ENCODE assay signal across 10 mouse cellular contexts in the genomic region with DNA sequence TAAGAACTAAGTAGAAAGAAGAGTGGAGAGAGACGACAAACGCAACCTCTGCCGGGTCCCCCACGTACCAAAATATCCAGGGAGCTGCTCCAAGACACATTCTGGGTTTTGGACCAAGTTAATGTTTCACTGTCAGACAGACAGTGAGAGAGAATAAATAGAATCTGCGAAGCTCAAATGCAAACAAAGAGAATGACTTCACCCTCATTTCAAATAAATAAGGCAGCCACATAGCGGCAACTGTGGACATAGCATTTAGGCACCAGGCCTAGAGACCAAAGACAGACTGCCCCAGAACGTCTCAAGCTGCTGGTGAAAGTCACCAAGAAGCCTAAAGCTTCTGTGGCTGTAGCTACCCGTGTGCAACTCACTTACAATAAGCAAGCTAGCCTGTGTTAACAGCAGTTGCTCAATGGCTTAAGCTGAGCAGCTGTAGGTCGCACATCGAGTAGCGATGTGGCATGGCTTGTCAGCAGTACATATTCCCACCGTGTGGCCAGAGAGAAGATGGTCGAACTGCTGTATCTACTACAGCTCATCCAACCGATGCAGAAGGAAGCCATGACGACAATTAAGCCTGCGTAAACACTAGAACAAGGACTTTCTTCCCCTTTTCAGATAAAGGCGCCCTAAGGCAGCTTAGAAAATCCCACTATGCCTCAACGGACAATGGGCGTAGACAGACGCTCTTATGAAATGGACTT. TPM values are rescaled to one million over a fixed set of nuclear protein-coding genes. Genes with fewer than 3 reads are reported as not detected.
DNase-seq lines count a peak whose midpoint lies in the region; ATAC-seq lines count a peak whose summit lies in the region.
"Had no signal": no experiment of that assay in that cellular context is flagged by ENCODE, and none has a peak within 500 bp of the region (broad histone marks: within the 10 kb centered on the region; RNA-seq: fewer than 3 reads in every experiment).

No protein-coding gene starts in this region.

- H3K36me3 ChIP-seq in hindbrain, embryonic 10.5 days: no peaks in the 10 kb centered on the region
- H3K36me3 ChIP-seq in hindbrain, embryonic 12.5 days: no peaks in the 10 kb centered on the region
- H3K36me3 ChIP-seq in liver, embryonic 12.5 days: no peaks in the 10 kb centered on the region
- H3K36me3 ChIP-seq: neural tube, embryonic 12.5 days had no signal

- ATAC-seq in hindbrain, embryonic 12.5 days (ENCODE audit: low FRiP score): no peak
- no peak for ATAC-seq in liver, embryonic 12.5 days
- ATAC-seq: inflammation-experienced regulatory T-cells, adult 6 months had no signal

- no peaks in the 10 kb centered on the region for H3K27me3 ChIP-seq in hindbrain, embryonic 10.5 days (ENCODE audit: insufficient read depth, poor library complexity, severe bottlenecking)
- H3K27me3 ChIP-seq in hindbrain, embryonic 12.5 days: no peaks in the 10 kb centered on the region
- no peaks in the 10 kb centered on the region for H3K27me3 ChIP-seq in liver, embryonic 12.5 days (replicated peaks)
- H3K27me3 ChIP-seq: neural tube, embryonic 12.5 days had no signal

- no peaks in the 10 kb centered on the region for H3K9me3 ChIP-seq in hindbrain, embryonic 10.5 days
- H3K9me3 ChIP-seq in hindbrain, embryonic 12.5 days (replicated peaks): no peaks in the 10 kb centered on the region
- no peaks in the 10 kb centered on the region for H3K9me3 ChIP-seq in liver, embryonic 12.5 days (replicated peaks)
- H3K9me3 ChIP-seq: neural tube, embryonic 12.5 days had no signal

- H3K4me2 ChIP-seq in hindbrain, embryonic 12.5 days (replicated peaks): no peak overlapping the region
- peak overlapping the region; percentile 65 for H3K4me2 ChIP-seq in liver, embryonic 12.5 days
- H3K4me2 ChIP-seq: neural tube, embryonic 12.5 days had no signal

- H3K4me3 ChIP-seq in hindbrain, embryonic 10.5 days: no peak overlapping the region
- H3K4me3 ChIP-seq in hindbrain, embryonic 12.5 days: no peak overlapping the region
- no peak overlapping the region for H3K4me3 ChIP-seq in liver, embryonic 12.5 days
- H3K4me3 ChIP-seq: neural tube, embryonic 12.5 days had no signal

- DNase-seq in hindbrain, embryonic 10.5 days (ENCODE audit: low spot score): no peak
- peak; percentile 52 for DNase-seq in retina, postnatal 1 day
- DNase-seq in retina, embryonic 14.5 days (ENCODE audit: low spot score): no peak
- no peak for DNase-seq in embryo, embryonic 10.5 days (ENCODE audit: low spot score)
- DNase-seq in cerebellum, adult 9-11 months: no peak
- DNase-seq: right cerebral cortex, postnatal 4 days had no signal

- H3K9ac ChIP-seq in hindbrain, embryonic 12.5 days: no peak overlapping the region
- H3K9ac ChIP-seq in liver, embryonic 12.5 days: peak overlapping the region; percentile 56; the same call in 1 of the 2 replicates

- H3K4me1 ChIP-seq in hindbrain, embryonic 10.5 days (replicated peaks): peaks cover 61% of the 10 kb centered on the region
- H3K4me1 ChIP-seq in hindbrain, embryonic 12.5 days: peaks cover 28% of the 10 kb centered on the region
- H3K4me1 ChIP-seq in liver, embryonic 12.5 days: peaks cover 65% of the 10 kb centered on the region

- 80% methylated on average over 20 of the region's 20 CpGs for WGBS in hindbrain, embryonic 10.5 days
- 78% methylated on average over 20 of the region's 20 CpGs for WGBS in hindbrain, embryonic 12.5 days
- 64% methylated on average over 20 of the region's 20 CpGs for WGBS in liver, embryonic 12.5 days (ENCODE audit: insufficient replicate concordance)

- H3K27ac ChIP-seq in hindbrain, embryonic 10.5 days: peak overlapping the region; percentile 72
- no peak overlapping the region for H3K27ac ChIP-seq in hindbrain, embryonic 12.5 days
- peak overlapping the region; percentile 75 for H3K27ac ChIP-seq in liver, embryonic 12.5 days
- H3K27ac ChIP-seq: neural tube, embryonic 12.5 days had no signal

RNA-seq across cellular contexts. Expression of gene Spon2, which starts 0.6 kb away (rescaled TPM):
- 3.1 and 4.6 TPM in 2 replicates for polyA plus RNA-seq in hindbrain, embryonic 10.5 days (2016; fragmentation: Nextera tagmentation; extraction: Ambion mirVana)
- 3.3 and 3.7 TPM in 2 replicates for polyA plus RNA-seq in hindbrain, embryonic 12.5 days (2016; fragmentation: Nextera tagmentation; extraction: Ambion mirVana)
- 4.8 and 5.4 TPM in 2 replicates for polyA plus RNA-seq in liver, embryonic 12.5 days (2016; fragmentation: Nextera tagmentation; extraction: Ambion mirVana)
- polyA plus RNA-seq: inflammation-experienced regulatory T-cells, adult 6 months had no signal

RNA-seq across cellular contexts. Expression of gene Ctbp1, which starts 55.9 kb away (rescaled TPM):
- polyA plus RNA-seq in hindbrain, embryonic 10.5 days (2016; fragmentation: Nextera tagmentation; extraction: Ambion mirVana): 466 and 504 TPM in 2 replicates
- polyA plus RNA-seq in hindbrain, embryonic 12.5 days (2016; fragmentation: Nextera tagmentation; extraction: Ambion mirVana): 508 and 530 TPM in 2 replicates
- 279 and 296 TPM in 2 replicates for polyA plus RNA-seq in liver, embryonic 12.5 days (2016; fragmentation: Nextera tagmentation; extraction: Ambion mirVana)
